Mouse (Mus musculus): ENCODE measurements around the gene Tcirg1.

The Tcirg1 gene

DNA sequence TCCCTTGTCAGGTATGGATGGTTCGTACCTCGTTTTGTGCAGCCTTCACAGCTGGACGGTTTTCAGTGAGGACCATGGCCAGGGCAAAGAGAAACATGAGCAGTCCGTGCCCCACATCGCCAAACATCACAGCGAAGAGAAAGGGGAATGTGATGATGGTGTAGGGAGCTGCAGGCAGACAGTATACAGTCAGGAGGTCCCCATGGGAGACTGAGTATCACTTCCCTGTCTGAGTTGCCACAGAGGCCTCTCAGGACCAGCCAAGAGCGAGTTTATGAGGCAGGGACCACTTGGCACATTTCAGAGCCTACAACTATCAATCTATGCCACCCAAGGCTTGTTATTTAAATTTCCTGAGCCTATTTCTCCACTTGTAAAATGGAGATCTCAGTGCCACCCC lies 8.0 kb downstream of the Tcirg1 start:
- Histone ChIP-seq H3K9me3 (ENCODE audit: low read length) (no peaks in the 10 kb centered on the region), H3K36me3 (ENCODE audit: insufficient read depth, low read length) (peaks cover 62% of the 10 kb centered on the region), H3K4me1 (replicated peaks; ENCODE audit: low read depth, low read length) (peaks cover 50% of the 10 kb centered on the region), H3K27me3 (ENCODE audit: insufficient read depth, low read length) (peaks cover 5% of the 10 kb centered on the region; the same call in 1 of the 2 replicates), H3K4me3 (replicated peaks; ENCODE audit: low read length) (no peak overlapping the region)
- TF ChIP-seq CTCF (conservative IDR thresholded peaks at IDR 0.05; ENCODE audit: low read length), result no peak
- TF ChIP-seq POU5F1 (IDR thresholded peaks at IDR 0.05; ENCODE audit: borderline replicate concordance, low read length), result no peak
- TF ChIP-seq NANOG (IDR thresholded peaks at IDR 0.05; ENCODE audit: borderline replicate concordance, low read length), result no peak

DNA sequence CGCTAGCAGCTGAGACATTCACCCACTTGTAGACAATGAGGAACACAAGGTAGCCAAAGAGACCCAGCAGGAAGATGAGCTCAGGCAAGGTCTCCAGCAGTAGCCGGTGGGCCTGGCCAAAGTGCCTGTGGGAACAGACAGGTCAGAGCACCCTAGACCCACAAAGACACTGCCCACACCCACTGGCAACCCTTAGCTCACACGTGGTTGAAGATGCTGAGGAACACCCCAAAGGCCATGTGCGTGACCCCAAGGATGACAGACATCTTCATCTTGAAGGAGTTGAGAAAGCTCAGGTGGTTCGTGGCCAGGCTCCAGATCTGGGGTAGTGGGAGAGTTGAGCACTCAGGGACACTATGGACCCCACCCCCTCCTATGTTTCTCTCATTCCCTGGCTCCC lies 9.4 kb downstream of the Tcirg1 start:
- Histone ChIP-seq H3K4me3 (replicated peaks; ENCODE audit: low read length) (no peak overlapping the region), H3K4me1 (replicated peaks; ENCODE audit: low read depth, low read length) (peaks cover 39% of the 10 kb centered on the region), H3K27me3 (ENCODE audit: insufficient read depth, low read length) (no peaks in the 10 kb centered on the region; the same call in 1 of the 2 replicates), H3K9me3 (ENCODE audit: low read length) (no peaks in the 10 kb centered on the region), H3K36me3 (ENCODE audit: insufficient read depth, low read length) (peaks cover 74% of the 10 kb centered on the region)
- TF ChIP-seq POU5F1 (IDR thresholded peaks at IDR 0.05; ENCODE audit: borderline replicate concordance, low read length) (no peak), CTCF (conservative IDR thresholded peaks at IDR 0.05; ENCODE audit: low read length) (no peak), NANOG (IDR thresholded peaks at IDR 0.05; ENCODE audit: borderline replicate concordance, low read length) (no peak)

DNA sequence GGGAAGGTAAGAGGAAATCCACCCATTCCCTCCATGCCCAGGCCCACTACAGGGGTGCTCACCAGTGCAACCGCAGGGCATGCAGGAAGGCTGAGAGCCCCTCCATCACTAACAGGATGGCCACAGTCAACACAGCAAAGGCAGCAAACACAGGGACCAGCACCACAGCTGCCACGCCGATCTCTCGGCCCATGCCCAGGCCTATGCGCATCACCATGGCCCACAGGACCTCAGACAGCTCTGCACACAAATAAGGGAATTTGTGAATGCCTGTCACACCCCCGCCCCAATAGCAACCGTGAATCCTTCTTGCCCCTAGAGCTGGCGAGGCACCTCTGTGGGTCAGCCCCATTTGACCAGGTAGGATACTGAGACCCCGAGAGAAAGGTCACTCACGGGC lies 10.7 kb downstream of the Tcirg1 start:
- no peaks in the 10 kb centered on the region for H3K9me3 ChIP-seq (ENCODE audit: low read length)
- H3K4me3 ChIP-seq (replicated peaks; ENCODE audit: low read length), result no peak overlapping the region
- TF ChIP-seq NANOG (IDR thresholded peaks at IDR 0.05; ENCODE audit: borderline replicate concordance, low read length) (no peak), POU5F1 (IDR thresholded peaks at IDR 0.05; ENCODE audit: borderline replicate concordance, low read length) (no peak), CTCF (conservative IDR thresholded peaks at IDR 0.05; ENCODE audit: low read length) (no peak)
- peaks cover 74% of the 10 kb centered on the region for H3K36me3 ChIP-seq (ENCODE audit: insufficient read depth, low read length)
- H3K4me1 ChIP-seq (replicated peaks; ENCODE audit: low read depth, low read length), result peaks cover 30% of the 10 kb centered on the region
- H3K27me3 ChIP-seq (ENCODE audit: insufficient read depth, low read length), result no peaks in the 10 kb centered on the region

DNA sequence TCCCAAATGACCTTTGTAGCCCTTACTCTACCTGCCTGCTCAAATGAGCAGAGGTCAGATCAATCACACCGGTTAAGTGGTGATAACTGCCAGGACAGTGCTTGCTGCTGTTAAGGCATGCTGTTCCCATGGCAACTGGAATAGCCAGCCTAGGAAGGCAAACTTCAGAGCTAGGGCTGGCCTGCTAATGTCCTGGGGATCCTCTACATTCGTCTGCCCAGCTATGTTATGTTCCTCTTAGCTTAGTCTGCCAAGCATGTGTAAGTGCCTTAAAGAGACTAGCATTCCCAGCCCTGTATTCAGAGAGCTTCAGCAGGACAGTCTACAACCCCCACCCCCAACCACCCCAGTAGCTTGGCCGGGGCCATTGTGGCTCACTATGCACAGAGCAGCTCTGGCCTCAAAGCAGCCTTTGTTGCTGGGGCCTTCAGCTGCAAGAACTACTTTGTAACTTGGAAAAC lies 11.7 kb downstream of the Tcirg1 start:
- 0 out of 2 replicates have a peak, but pooled peaks have one; percentile 44 for TF ChIP-seq POU5F1 (IDR thresholded peaks at IDR 0.05; ENCODE audit: borderline replicate concordance, low read length)
- no peak for TF ChIP-seq CTCF (conservative IDR thresholded peaks at IDR 0.05; ENCODE audit: low read length)
- peak; percentile 27; the same call in 1 of the 2 replicates for TF ChIP-seq NANOG (IDR thresholded peaks at IDR 0.05; ENCODE audit: borderline replicate concordance, low read length)

DNA sequence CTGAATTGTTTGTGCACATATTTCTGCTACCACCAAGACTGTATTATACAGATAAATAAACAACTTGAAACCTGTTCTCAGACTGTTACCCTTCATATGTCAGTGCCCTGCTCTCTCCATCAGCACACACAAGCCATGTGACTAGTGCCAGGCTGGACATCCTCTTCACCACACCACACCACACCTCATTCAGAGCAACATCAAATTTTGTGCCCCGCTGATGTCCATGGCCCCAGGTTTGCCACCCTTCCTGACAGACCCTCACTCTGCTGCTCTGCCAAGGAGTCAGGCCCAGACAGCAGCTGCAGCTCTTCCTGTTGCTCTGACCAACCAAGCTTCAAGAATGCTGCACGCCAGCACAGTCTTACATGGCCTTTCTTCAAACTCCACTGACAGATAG lies 12.6 kb downstream of the Tcirg1 start:
- Histone ChIP-seq H3K9me3 (ENCODE audit: low read length) (no peaks in the 10 kb centered on the region), H3K4me3 (replicated peaks; ENCODE audit: low read length) (no peak overlapping the region), H3K4me1 (replicated peaks; ENCODE audit: low read depth, low read length) (peaks cover 30% of the 10 kb centered on the region), H3K27me3 (ENCODE audit: insufficient read depth, low read length) (no peaks in the 10 kb centered on the region), H3K36me3 (ENCODE audit: insufficient read depth, low read length) (peaks cover 92% of the 10 kb centered on the region)
- TF ChIP-seq POU5F1 (IDR thresholded peaks at IDR 0.05; ENCODE audit: borderline replicate concordance, low read length) (no peak), CTCF (conservative IDR thresholded peaks at IDR 0.05; ENCODE audit: low read length) (no peak), NANOG (IDR thresholded peaks at IDR 0.05; ENCODE audit: borderline replicate concordance, low read length) (no peak)

More for the DNA sequence above, 11.7 kb downstream of the Tcirg1 start:
- Histone ChIP-seq H3K27me3 (ENCODE audit: insufficient read depth, low read length) (no peaks in the 10 kb centered on the region), H3K4me1 (replicated peaks; ENCODE audit: low read depth, low read length) (peaks cover 30% of the 10 kb centered on the region), H3K36me3 (ENCODE audit: insufficient read depth, low read length) (peaks cover 83% of the 10 kb centered on the region), H3K9me3 (ENCODE audit: low read length) (no peaks in the 10 kb centered on the region), H3K4me3 (replicated peaks; ENCODE audit: low read length) (no peak overlapping the region)

DNA sequence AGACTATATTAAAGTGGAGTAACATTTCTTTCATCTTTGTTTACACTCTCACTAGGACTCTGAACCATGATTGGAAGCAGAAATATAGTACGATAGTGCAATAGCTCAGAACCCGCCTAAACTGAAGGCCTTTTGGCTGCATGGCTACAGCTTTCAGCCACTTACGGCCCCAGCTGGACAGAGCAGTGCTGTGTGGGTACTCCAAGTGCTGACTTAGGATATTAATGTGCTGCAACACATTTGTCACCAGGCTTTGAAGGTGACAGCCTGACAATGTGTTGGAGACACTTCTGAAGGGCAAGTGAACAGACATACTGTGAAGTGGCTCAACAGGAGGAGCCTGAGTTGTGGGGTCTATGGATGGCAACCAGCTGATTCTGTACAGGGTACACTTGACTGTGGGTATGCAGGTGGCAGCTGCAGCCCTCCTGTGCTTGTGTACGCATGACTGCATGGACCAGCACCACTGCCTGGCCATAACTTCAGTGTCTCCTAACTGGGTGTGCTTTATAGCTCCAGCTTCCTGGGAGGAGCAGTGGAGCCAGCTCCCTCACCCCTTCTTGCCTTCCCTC lies 13.3 kb downstream of the Tcirg1 start:
- Histone ChIP-seq H3K36me3 (ENCODE audit: insufficient read depth, low read length) (peaks cover 96% of the 10 kb centered on the region), H3K9me3 (ENCODE audit: low read length) (no peaks in the 10 kb centered on the region), H3K27me3 (ENCODE audit: insufficient read depth, low read length) (no peaks in the 10 kb centered on the region), H3K4me3 (replicated peaks; ENCODE audit: low read length) (no peak overlapping the region), H3K4me1 (replicated peaks; ENCODE audit: low read depth, low read length) (peaks cover 30% of the 10 kb centered on the region)
- TF ChIP-seq CTCF (conservative IDR thresholded peaks at IDR 0.05; ENCODE audit: low read length) (no peak), POU5F1 (IDR thresholded peaks at IDR 0.05; ENCODE audit: borderline replicate concordance, low read length) (no peak), NANOG (IDR thresholded peaks at IDR 0.05; ENCODE audit: borderline replicate concordance, low read length) (no peak)

DNA sequence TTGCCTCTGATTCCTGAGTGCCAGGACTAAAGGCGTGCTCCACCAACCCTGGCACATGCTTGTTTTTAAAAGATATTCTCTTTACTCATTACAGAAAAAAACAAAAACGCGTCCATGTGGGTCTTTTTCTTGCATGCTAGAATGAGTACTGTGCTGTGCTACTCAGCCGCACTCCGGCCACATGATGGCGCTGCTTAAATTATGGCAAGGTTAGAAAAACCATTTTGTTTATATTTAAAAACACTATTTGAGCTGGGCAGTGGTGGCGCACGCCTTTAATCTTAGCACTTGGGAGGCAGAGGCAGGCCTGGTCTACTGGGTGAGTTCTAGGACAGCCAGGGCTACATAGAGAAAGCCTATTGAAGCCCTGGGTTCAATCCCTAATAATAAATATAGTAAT lies 16.8 kb downstream of the Tcirg1 start:
- H3K4me1 ChIP-seq (replicated peaks; ENCODE audit: low read depth, low read length), result peaks cover 10% of the 10 kb centered on the region
- TF ChIP-seq CTCF (conservative IDR thresholded peaks at IDR 0.05; ENCODE audit: low read length) (peak; percentile 32), POU5F1 (IDR thresholded peaks at IDR 0.05; ENCODE audit: borderline replicate concordance, low read length) (no peak), NANOG (IDR thresholded peaks at IDR 0.05; ENCODE audit: borderline replicate concordance, low read length) (no peak)

DNA sequence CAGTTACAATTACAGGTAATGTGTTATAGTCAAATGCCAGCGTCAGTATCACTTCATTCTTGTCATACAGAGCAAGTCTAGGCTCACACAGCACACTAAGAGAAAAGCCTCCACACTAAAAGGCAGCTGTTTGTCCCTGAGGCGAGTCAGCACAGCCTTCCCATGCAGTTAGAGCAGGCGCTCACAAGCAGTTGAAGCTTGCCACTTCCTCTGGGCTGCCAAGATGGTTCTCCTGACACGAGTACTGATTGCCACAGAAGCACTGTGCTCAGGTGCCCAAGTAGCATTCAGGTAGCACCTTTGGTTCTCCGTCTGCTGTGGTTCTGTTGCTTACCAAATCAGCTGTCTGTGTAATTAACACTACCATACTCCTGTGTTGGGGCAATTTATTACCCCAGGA lies 17.8 kb downstream of the Tcirg1 start:
- no peaks in the 10 kb centered on the region for H3K9me3 ChIP-seq (ENCODE audit: low read length)
- H3K27me3 ChIP-seq (ENCODE audit: insufficient read depth, low read length), result no peaks in the 10 kb centered on the region
- no peak for TF ChIP-seq POU5F1 (IDR thresholded peaks at IDR 0.05; ENCODE audit: borderline replicate concordance, low read length)
- no peak for TF ChIP-seq CTCF (conservative IDR thresholded peaks at IDR 0.05; ENCODE audit: low read length)
- no peak for TF ChIP-seq NANOG (IDR thresholded peaks at IDR 0.05; ENCODE audit: borderline replicate concordance, low read length)
- no peak overlapping the region for H3K4me3 ChIP-seq (replicated peaks; ENCODE audit: low read length)
- H3K4me1 ChIP-seq (replicated peaks; ENCODE audit: low read depth, low read length), result 0 out of 2 replicates have a peak, but pooled peaks cover 3% of the 10 kb centered on the region
- peaks cover 97% of the 10 kb centered on the region for H3K36me3 ChIP-seq (ENCODE audit: insufficient read depth, low read length)

More for the DNA sequence above, 16.8 kb downstream of the Tcirg1 start:
- Histone ChIP-seq H3K4me3 (replicated peaks; ENCODE audit: low read length) (no peak overlapping the region), H3K36me3 (ENCODE audit: insufficient read depth, low read length) (peaks cover 97% of the 10 kb centered on the region), H3K27me3 (ENCODE audit: insufficient read depth, low read length) (no peaks in the 10 kb centered on the region), H3K9me3 (ENCODE audit: low read length) (no peaks in the 10 kb centered on the region)
